Mouse (Mus musculus): ENCODE data around the gene Nsg1.

- TF ChIP-seq CTCF (IDR thresholded peaks at IDR 0.05; ENCODE audit: low read depth) (no peak), EP300 (IDR thresholded peaks at IDR 0.05; ENCODE audit: low read depth) (no peak)
Observed at GRCm38 (mm10) chr5:38119268-38119667, 40.4 kb downstream of the Nsg1 start.
